Mouse (Mus musculus) CH12F3 (cell line): ENCODE results near the gene Trdn.

Source experiments
- in situ Hi-C: fragments of 300-500 bp; cut with MboI; formaldehyde crosslinking; loops from 2 replicates; pipeline ENCODE4 v1.14.3; 2020; ENCODE audit warnings: low sequenced_read_pairs

Gene Trdn

GRCm38 (mm10) chr10:33080254-33080653, at the start of gene Trdn:
Gene Trdn, plus strand, starts transcription at chr10:33080554.
- in situ Hi-C loops, result no loop called here

GRCm38 (mm10) chr10:33060771-33061170, 19.6 kb upstream of the Trdn start:
- in situ Hi-C loops, result no loop called here

GRCm38 (mm10) chr10:33065566-33065965, 14.8 kb upstream of the Trdn start:
- in situ Hi-C loops, result no loop called here

- in situ Hi-C loops, result no loop called here
These were observed 7.2 kb upstream of the Trdn start for GRCm38 (mm10) chr10:33073126-33073525.

- in situ Hi-C loops, result no loop called here
These were observed 1.9 kb downstream of the Trdn start for GRCm38 (mm10) chr10:33082151-33082844.

- in situ Hi-C loops, result no loop called here
These were observed 2.7 kb downstream of the Trdn start for GRCm38 (mm10) chr10:33082961-33083626.

- in situ Hi-C loops, result no loop called here
These were observed 3.3 kb downstream of the Trdn start for GRCm38 (mm10) chr10:33083627-33084158.

- in situ Hi-C loops, result no loop called here
These were observed 8.0 kb downstream of the Trdn start for GRCm38 (mm10) chr10:33088403-33088802.

- in situ Hi-C loops, result no loop called here
These were observed 12.0 kb downstream of the Trdn start for GRCm38 (mm10) chr10:33092400-33092799.

- in situ Hi-C loops, result no loop called here
These were observed 27.6 kb downstream of the Trdn start for GRCm38 (mm10) chr10:33107942-33108341.

GRCm38 (mm10) chr10:33123028-33123427, 42.7 kb downstream of the Trdn start:
- in situ Hi-C loops, result no loop called here

GRCm38 (mm10) chr10:33144911-33145310, 64.6 kb downstream of the Trdn start:
- in situ Hi-C loops, result no loop called here

- in situ Hi-C loops, result no loop called here
These were observed 99.6 kb downstream of the Trdn start for GRCm38 (mm10) chr10:33179731-33180631.

- in situ Hi-C loops, result no loop called here
These were observed 108.7 kb downstream of the Trdn start for GRCm38 (mm10) chr10:33189031-33189430.

- in situ Hi-C loops, result no loop called here
These were observed 115.6 kb downstream of the Trdn start for GRCm38 (mm10) chr10:33195919-33196318.

GRCm38 (mm10) chr10:33198257-33198656, 117.9 kb downstream of the Trdn start:
- in situ Hi-C loops, result no loop called here

- in situ Hi-C loops, result no loop called here
These were observed 130.1 kb downstream of the Trdn start for GRCm38 (mm10) chr10:33210411-33210810.

- in situ Hi-C loops, result no loop called here
These were observed 173.6 kb downstream of the Trdn start for GRCm38 (mm10) chr10:33253911-33254310.

GRCm38 (mm10) chr10:33256202-33256601, 175.8 kb downstream of the Trdn start:
- in situ Hi-C loops, result no loop called here

GRCm38 (mm10) chr10:33304982-33305381, 224.6 kb downstream of the Trdn start:
- in situ Hi-C loops, result no loop called here

GRCm38 (mm10) chr10:33353026-33353425, 272.7 kb downstream of the Trdn start:
- in situ Hi-C loops, result no loop called here
